Mouse (Mus musculus): ENCODE data around the gene Tbc1d1.

DNA sequence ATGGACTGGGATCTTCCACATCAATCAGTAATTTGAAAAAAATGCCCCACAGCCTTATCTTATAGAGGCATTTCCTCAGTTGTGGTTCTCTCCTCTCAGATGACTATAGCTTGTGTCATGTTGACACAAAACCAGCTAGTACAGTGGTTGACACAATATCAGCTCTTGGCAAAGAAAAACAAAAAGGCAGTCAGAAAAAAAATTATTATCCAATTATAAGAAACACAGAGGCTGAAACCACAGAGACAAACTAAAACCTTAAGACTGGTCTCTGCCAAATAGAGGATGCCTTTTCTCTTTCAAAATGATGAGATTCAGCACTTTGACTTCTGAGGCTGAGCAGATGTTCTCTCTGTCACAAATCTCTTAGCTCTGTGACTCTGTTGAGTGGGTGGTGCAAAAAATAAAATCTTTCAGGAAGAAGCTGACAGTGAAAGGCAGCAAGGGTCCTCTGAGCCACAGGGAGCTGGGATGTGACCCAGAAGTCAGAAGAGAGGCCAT is 215.3 kb downstream of the Tbc1d1 start:
- TF ChIP-seq CTCF (IDR thresholded peaks at IDR 0.05; ENCODE audit: extremely low read depth, insufficient read length, insufficient replicate concordance, low read depth, low read length), result no peak
- TF ChIP-seq POLR2A (IDR thresholded peaks at IDR 0.05; ENCODE audit: low read depth, low read length), result no peak

Data from small intestine, adult 2 months (tissue).